Mouse (Mus musculus) megakaryocyte, embryonic 14.5 days (primary cell): ENCODE measurements at regions not wholly inside any gene's neighbourhood (a gene's known extent, or its start where the extent isn't known, plus 50 kb on each side); places are given as distances from the start of the nearest gene placed in this dataset.

Source experiments
- FLI1 ChIP-seq: IDR thresholded peaks from 2 replicates; pipeline ENCODE4 v1.6.1; 2012; ENCODE audit warnings: low read length, inconsistent platforms, mixed read lengths
- GATA1 ChIP-seq: IDR thresholded peaks from 3 replicates; pipeline ENCODE4 v1.6.1; 2012; ENCODE audit warnings: mixed read lengths, low read length, inconsistent platforms, borderline replicate concordance

DNA sequence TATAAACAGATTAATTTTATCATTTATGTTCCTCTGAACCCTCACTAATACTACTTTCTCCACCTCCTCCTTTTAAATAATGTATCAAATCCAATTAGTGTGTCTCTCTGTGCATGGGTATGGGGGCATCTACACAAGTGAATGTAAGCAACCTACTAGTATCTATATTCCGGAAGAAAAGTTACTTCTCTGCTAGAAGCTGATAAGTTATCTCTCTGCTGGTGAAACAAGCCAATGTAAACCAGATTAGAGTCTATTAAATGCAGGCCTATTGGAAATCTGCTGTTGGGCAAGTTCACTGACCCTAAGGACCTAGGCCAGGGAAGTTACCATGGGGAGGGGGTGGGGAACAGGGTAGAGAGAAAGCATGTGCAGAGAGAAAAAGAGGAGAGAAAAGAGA, 59.1 kb upstream of the Chd2 start:
- TF ChIP-seq GATA1 (no peak), FLI1 (no peak)
